Mouse (Mus musculus): ENCODE results near the gene Smtnl2.

Gene Smtnl2

GRCm38 (mm10) chr11:72397811-72398525, 13.5 kb downstream of the Smtnl2 start:
- no peak for DNase-seq

DNA sequence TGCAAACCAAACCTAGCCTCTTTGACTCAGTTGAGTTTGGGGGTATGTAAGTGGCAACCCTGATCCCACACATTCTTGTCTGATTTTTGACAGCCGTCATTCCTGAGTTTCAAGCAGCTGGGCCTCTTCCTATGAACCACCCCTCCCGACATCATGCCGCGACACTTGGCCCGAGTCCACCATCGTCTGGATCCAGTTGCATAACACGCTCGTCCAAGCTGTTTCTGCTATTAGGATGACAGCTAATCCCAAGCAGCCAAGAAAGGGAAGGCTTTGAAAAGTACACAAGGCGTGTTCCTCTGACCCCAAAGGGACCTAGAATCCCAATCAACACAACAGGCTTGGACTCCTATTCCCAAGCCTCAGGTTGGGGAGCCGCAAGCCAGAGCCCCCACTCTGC, 14.4 kb downstream of the Smtnl2 start:
- DNase-seq = no peak

DNA sequence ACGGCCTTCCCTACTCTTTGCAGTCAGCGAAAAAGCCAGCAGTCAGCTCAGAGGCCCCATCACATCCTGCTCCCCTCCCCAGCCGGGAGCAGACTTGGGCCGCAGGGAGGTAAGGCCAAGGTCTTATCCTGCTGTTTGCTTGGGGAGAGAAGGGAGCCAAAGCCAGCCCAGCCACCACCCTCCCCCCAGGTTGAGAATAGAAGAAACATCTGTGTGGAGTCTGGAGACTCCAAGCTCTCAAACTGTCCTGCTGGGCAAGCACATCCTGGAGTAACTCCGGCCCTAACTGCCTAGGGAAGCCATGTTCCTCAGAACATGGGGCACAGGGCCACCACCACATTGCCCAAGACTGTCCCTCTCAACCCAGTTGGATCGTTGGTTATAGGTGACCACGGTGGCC, 14.9 kb downstream of the Smtnl2 start:
- no peak for DNase-seq

DNA sequence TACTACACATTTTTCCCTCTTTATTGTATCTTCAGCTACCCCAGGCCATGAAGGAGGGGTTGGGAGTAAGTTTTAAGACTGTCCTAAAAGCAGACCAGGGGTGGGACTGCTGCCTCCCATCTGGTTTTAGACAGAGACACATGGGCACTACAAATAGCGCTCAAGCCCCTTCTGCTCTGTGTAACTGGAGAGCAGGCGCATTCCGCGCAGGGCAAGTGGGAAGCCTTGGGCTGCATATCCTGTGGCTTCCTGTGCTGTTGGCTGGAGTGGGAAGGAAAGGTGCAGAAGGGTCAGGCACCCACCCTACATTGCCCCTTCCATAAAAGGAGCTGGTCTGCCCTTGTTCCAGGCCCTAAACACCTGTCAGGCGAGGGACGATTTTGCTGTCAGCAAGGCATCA, 15.9 kb downstream of the Smtnl2 start:
- DNase-seq = no peak

- no peak for DNase-seq
Observed at GRCm38 (mm10) chr11:72394694-72395093, 16.8 kb downstream of the Smtnl2 start.

DNA sequence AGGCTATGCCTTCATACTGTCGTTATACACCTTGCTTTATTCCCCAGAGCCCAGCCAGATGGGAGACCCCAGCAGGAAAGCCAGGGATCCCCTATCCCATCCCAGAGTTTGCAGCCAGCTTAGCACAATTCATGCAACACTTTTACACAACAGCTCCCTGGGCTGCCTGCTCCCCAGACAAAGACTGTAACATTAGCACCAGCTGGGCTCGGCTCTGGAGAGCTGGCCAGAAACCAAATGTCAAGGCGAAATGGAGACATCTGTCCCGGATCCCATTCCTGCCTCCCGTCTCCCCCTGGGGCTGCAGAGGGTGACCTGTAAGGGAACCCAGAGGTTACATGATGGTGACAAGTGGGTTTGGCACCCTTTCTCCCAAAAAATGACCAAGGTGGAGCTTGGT, 17.8 kb downstream of the Smtnl2 start:
- no peak for DNase-seq

- DNase-seq = no peak
Observed at GRCm38 (mm10) chr11:72393243-72393642, 18.3 kb downstream of the Smtnl2 start.

- DNase-seq = no peak
Observed at GRCm38 (mm10) chr11:72391181-72391580, 20.3 kb downstream of the Smtnl2 start.

DNA sequence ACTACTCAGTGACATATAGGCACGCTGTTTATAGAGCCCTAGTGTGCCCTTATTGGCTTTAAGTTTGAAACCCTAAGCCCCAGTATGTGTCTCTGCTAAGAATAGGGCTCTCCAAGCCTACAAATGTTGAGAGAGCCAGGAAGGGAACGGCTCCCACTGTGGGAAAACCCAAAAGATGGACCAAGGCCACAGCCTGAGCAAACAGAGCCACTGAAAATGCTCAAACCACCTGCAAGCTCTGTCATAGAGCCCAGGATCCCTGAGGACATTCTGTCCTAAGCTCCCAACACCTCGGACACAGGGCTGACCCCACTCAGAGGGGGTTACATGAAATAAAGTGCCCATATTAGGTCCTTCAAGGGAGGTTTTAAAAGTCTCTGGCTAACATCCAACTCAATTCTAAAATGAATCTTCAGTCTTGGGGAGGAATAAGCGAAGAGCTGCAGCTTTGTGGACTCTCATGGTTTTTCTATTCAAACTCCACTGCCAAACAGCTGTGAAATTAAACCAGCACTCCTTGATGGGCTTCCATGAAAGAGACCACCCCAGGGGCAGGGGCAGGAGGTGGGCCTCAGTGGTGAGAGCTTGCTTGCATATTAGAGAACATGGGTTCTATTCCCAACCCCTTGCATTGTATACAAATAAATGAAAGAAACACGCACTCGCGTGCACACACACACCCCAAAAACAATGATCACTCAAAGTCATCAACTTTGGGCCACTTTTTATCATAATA, 21.9 kb downstream of the Smtnl2 start:
- DNase-seq = no peak

GRCm38 (mm10) chr11:72388113-72388529, 23.4 kb downstream of the Smtnl2 start:
- DNase-seq = no peak

GRCm38 (mm10) chr11:72379351-72379750, 32.2 kb downstream of the Smtnl2 start:
- no peak for DNase-seq

GRCm38 (mm10) chr11:72378222-72378621, 33.3 kb downstream of the Smtnl2 start:
- DNase-seq = no peak

GRCm38 (mm10) chr11:72376562-72376961, 35.0 kb downstream of the Smtnl2 start:
- DNase-seq = no peak

GRCm38 (mm10) chr11:72369904-72370672, 41.4 kb downstream of the Smtnl2 start:
- no peak for DNase-seq

GRCm38 (mm10) chr11:72367934-72368674, 43.4 kb downstream of the Smtnl2 start:
- DNase-seq = no peak

DNA sequence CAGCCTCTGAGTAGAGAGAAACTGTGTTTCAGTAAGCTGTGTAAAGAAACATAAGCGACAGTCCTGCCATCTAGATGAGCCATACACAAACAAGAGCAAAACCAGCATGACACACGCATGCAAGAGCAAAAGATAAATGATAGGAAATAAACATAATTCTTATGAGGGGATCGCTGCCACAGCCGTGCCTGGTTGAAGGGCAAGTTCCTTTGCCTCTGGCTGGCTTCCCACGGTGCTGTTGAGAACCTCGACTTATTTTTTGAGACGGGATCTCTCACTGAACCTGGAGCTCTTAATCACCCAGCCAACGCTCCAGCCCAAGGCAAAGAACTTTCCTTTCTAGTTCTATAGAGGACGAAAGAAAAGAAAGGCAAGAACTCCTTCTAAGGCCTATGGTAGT, 45.4 kb downstream of the Smtnl2 start:
- DNase-seq = no peak

DNA sequence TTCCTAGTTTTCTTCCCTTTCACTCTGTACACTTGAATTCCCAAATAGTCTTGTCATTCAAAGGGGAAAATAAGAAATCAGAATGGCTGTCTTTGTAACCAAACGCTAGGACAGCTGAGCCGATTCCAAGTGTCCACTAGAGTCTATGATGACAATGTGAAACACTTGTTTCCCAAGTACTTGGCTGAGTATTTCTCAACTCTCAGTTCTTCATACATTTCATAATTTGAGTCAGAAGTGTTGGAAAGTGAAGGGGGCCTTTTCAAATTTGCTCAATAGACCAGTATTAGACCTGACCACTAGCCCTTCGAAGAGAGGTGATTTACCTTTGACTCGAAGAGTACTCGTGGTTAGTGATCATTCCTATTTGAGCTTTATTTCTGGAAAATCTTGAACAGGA, 47.0 kb downstream of the Smtnl2 start:
- DNase-seq = no peak

GRCm38 (mm10) chr11:72363523-72364240, 47.8 kb downstream of the Smtnl2 start:
- DNase-seq = no peak

GRCm38 (mm10) chr11:72362347-72362741, 49.2 kb downstream of the Smtnl2 start, which contains the start of gene Tekt1:
Gene Tekt1, minus strand, starts transcription at chr11:72362442.
- DNase-seq = no peak

DNA sequence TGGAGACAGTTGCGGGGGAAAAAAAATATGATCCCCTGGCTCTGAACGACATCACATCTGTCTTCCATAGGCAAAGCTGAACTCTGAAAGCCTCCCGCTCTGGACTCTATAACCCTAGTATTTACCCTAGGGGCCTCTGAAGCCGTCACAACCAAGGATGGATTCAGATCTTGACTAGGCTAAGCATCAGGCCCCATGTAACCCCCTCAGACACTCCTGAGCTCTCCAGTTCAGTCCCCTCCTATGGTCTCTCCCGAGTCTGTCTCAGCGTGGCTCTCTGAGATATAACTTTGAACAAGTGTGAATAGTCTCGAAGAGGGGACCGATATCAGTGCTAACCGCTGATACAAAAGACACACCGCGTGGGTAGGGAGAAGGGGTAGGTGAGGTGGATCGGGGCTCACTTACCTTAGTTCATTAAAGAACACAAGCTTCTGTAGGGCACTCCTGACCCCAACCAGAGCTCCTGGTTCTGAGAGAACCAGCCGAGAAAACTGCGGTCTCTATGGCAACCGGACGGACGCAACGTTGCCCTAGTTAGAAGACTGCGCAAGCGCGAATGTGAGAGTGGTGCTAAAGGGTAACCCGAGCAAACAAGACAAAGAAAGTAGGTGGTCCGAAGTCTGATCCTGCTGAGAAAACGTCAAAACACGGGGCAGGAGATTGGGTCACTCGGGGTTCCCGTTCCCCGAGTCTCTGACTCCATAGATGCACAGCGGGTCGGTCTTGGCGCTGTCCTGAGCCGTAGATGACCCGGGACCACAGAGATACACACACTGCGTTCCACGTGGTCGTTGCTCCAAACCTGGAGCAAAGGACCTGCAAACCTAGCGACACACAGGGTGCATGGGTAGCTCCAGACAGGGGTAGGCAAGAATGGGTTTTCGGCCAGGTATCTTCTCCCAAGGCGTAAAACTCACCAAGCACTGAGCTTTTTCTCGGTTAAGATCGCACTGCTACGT, 49.8 kb downstream of the Smtnl2 start:
- DNase-seq = peak; percentile 40 to 49
